8 mouse cellular contexts compared by ENCODE assay signal in the genomic region with DNA sequence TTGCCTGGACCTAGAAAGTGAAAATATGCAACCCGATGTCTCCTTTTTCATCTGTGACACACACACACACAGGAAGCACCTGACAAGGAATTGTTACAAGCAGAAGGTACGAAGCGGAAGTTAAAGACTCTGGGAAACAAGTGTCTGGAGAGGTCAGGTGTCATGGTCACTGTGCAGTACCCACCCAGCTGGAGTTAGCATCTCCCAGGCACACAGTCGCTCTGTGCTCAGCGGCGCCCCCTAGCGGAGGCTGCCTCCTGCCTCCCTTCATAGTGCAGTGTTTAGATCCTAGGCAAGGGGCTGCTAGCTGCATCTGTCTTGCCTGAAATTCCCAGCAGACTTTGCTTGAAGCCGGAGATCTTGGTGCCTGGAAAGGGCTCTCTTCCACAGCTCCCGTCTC. TPM values are rescaled to one million over a fixed set of nuclear protein-coding genes. Genes with fewer than 3 reads are reported as not detected.
DNase-seq lines count a peak whose midpoint lies in the region; ATAC-seq and TF ChIP-seq lines count a peak whose summit lies in the region.

No protein-coding gene starts in this region.

- peaks cover 28% of the 10 kb centered on the region for H3K36me3 ChIP-seq in embryonic facial prominence, embryonic 10.5 days (replicated peaks)
- no peaks in the 10 kb centered on the region for H3K36me3 ChIP-seq in liver, postnatal 0 days (replicated peaks; ENCODE audit: insufficient read depth, low read length)

- peaks cover 28% of the 10 kb centered on the region for H3K4me1 ChIP-seq in embryonic facial prominence, embryonic 10.5 days
- no peaks in the 10 kb centered on the region for H3K4me1 ChIP-seq in liver, postnatal 0 days (ENCODE audit: insufficient read depth)

- WGBS in embryonic facial prominence, embryonic 10.5 days: 66% methylated on average over 9 of the region's 9 CpGs
- 46% methylated on average over 9 of the region's 9 CpGs for WGBS in liver, postnatal 0 days (ENCODE audit: insufficient replicate concordance)

- intact Hi-C loops in heart, postnatal 14 days (cut with DNase I): no loop called here
- intact Hi-C loops in heart, postnatal 25 days (cut with DNase I): no loop called here

- no peak overlapping the region for H3K4me2 ChIP-seq in liver, postnatal 0 days (ENCODE audit: low read depth, low read length)

- H3K9ac ChIP-seq in liver, postnatal 0 days (replicated peaks): no peak overlapping the region

- no peak overlapping the region for H3K27ac ChIP-seq in embryonic facial prominence, embryonic 10.5 days (replicated peaks)
- no peak overlapping the region for H3K27ac ChIP-seq in liver, postnatal 0 days (ENCODE audit: low read depth)

- H3K27me3 ChIP-seq in embryonic facial prominence, embryonic 10.5 days (replicated peaks; ENCODE audit: low read depth, poor library complexity, severe bottlenecking): no peaks in the 10 kb centered on the region
- no peaks in the 10 kb centered on the region for H3K27me3 ChIP-seq in liver, postnatal 0 days (ENCODE audit: insufficient read depth, low read length)

- no peaks in the 10 kb centered on the region for H3K9me3 ChIP-seq in embryonic facial prominence, embryonic 10.5 days
- no peaks in the 10 kb centered on the region for H3K9me3 ChIP-seq in liver, postnatal 0 days (ENCODE audit: low read length)

- peak; percentile 78 for TF ChIP-seq CTCF in liver, postnatal 0 days (IDR thresholded peaks at IDR 0.05; ENCODE audit: low read depth)

- DNase-seq in heart, postnatal 14 days: peak; percentile 34 to 53
- no peak for DNase-seq in heart, postnatal 25 days (ENCODE audit: low spot score)
- peak; percentile 34 for DNase-seq in 3134 (ENCODE audit: extremely low read depth, insufficient read length, low spot score)
- peak; percentile 60 for DNase-seq in ES-CJ7 (ENCODE audit: low read depth, low spot score)
- peak; percentile 53 for DNase-seq in embryonic facial prominence, embryonic 10.5 days (ENCODE audit: low spot score)
- peak; percentile 59 for DNase-seq in liver, postnatal 0 days
- peak; percentile 64 for DNase-seq in thymus, postnatal 0 days (ENCODE audit: low spot score)
- no peak for DNase-seq in urinary bladder, adult 2 months (ENCODE audit: low spot score)

- TF ChIP-seq EP300 in liver, postnatal 0 days (IDR thresholded peaks at IDR 0.05; ENCODE audit: low read depth): no peak

- no peak overlapping the region for H3K4me3 ChIP-seq in embryonic facial prominence, embryonic 10.5 days
- no peak overlapping the region for H3K4me3 ChIP-seq in liver, postnatal 0 days (ENCODE audit: low read depth, low read length)

- ATAC-seq in liver, postnatal 0 days: no peak

RNA-seq across cellular contexts. Expression of a gene that starts 57.1 kb away (rescaled TPM):
- total RNA-seq in heart, postnatal 14 days (2021): 100 to 1,000 TPM; 631 to 633 TPM
- total RNA-seq in heart, postnatal 25 days (2021): 100 to 1,000 TPM; 662 to 714 TPM
- 97.1 and 101 TPM in 2 replicates for polyA plus RNA-seq in embryonic facial prominence, embryonic 10.5 days (2016; fragmentation: Nextera tagmentation; extraction: Ambion mirVana)
- 279 and 305 TPM in 2 replicates for polyA plus RNA-seq in liver, postnatal 0 days (2015; fragmentation: Nextera tagmentation; extraction: Ambion mirVana)
- polyA plus RNA-seq in thymus, postnatal 0 days (2015; fragmentation: Nextera tagmentation; extraction: Ambion mirVana): 89.3 and 94.8 TPM in 2 replicates
- 109 TPM in 2 replicates for polyA plus RNA-seq in urinary bladder, adult 2 months (2012; rRNA removed)

Comparison
In these comparisons a context has a peak if more than half of its experiments do, and no peak if none do; other contexts are left out.
1. DNase-seq: peak in heart, postnatal 14 days (2 of 2), 3134 (single experiment), ES-CJ7 (single experiment), embryonic facial prominence, embryonic 10.5 days (single experiment), liver, postnatal 0 days (single experiment) and thymus, postnatal 0 days (single experiment); none in heart, postnatal 25 days (single experiment) and urinary bladder, adult 2 months (single experiment).